Mouse (Mus musculus) small intestine, adult 2 months (tissue): Measurements from ENCODE around the gene Prdm8.

Source experiments
- CTCF ChIP-seq: fragments of 200-500 bp; IDR thresholded peaks from 2 replicates; pipeline ENCODE4 v1.5.1; 2012; ENCODE audit warnings: low read depth, mild to moderate bottlenecking, control low read depth, inconsistent platforms, low read length, moderate library complexity, mixed read lengths; ENCODE audit not compliant: insufficient replicate concordance, insufficient read length; ENCODE audit errors: extremely low read depth
- POLR2A ChIP-seq: fragments of 200-500 bp; IDR thresholded peaks from 2 replicates; pipeline ENCODE4 v1.6.1; 2012; ENCODE audit warnings: low read depth, mild to moderate bottlenecking, control low read depth, inconsistent platforms, low read length, moderate library complexity

DNA sequence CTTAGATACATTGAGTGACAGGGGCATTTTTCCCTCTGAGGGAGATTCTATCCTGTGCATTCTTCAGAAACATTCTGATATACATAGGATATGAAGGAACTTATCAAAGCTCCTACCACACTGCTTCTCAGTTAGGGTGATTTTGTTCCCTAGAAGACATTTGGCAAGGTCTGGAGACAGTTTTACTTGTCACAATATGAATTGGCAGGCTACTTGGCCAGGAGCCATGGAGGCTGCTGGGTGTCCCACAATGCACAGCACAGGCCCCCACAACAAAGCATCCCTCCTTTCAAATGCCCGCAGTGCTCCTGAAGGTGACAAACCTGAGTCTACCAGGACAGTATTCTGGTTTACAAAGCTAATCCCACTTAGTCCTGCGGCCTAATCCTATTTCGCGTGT is 55.0 kb downstream of the Prdm8 start:
- TF ChIP-seq CTCF (no peak), POLR2A (no peak)
